Mouse (Mus musculus) adrenal gland, postnatal 36 days (tissue): ENCODE results near the gene Cnksr1. TPM values are rescaled to one million over a fixed set of nuclear protein-coding genes. Genes with fewer than 3 reads are reported as not detected.
A peak's percentile ranks its signal among the peaks of the same experiment; 100 is the strongest.
"Not testable (repeated sequence)": the region's sequence is repeated elsewhere in the genome, so short reads cannot be mapped to it uniquely, and the experiment has no call there.

Experiments
- DNase-seq, 2 experiments: peaks; one replicate each; pipeline ENCODE4 v3.0.0; 2021; ENCODE audit warnings: mixed read lengths in 1 of 2
- long read RNA-seq, 2 experiments: library from polyadenylated mRNA; stranded (forward); transcript quantifications; one replicate each; pipeline ENCODE4 v2.0.0; 2021; ENCODE audit warnings: borderline sequencing depth in 2 of 2
- total RNA-seq, 2 experiments: library from RNA; stranded (reverse); gene quantifications; 2 replicates each; pipeline ENCODE4 v1.2.3; 2021

Cnksr1 gene
- total RNA-seq: under 1 TPM; 0.23 to 0.40 TPM
- long read RNA-seq, experiment 1, partial matches to known transcripts: 0 of 1 reads
- long read RNA-seq, experiment 1, other reads (novel, unspliced or antisense): 0 of 1 reads
- long read RNA-seq, experiment 2, partial matches to known transcripts: 1 of 1 reads
- long read RNA-seq, experiment 2, other reads (novel, unspliced or antisense): 0 of 1 reads

DNA sequence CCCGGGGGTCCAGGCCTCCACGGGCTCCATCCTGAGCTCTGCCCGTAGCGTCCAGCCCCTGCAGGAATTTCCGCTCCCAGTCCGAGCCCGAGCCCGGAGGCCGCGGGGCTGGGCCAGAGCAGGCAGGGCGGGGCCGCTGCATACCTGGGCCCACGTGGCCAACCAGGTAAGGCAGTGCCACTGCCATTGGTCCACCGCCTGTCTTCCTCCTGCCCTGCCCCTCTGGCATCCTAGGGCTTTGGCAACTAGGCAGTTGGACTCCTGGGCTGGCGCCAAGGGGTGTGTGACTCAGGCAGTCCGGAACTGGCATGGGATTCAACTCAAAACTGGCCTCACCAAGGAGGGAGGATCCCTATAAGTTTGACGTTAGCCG lies at the start of gene Cnksr1:
TSS of gene Cnksr1 (minus strand) at position 121 of the 373 bp plus-strand sequence.
- peak; percentile 94 to 95 for DNase-seq

DNA sequence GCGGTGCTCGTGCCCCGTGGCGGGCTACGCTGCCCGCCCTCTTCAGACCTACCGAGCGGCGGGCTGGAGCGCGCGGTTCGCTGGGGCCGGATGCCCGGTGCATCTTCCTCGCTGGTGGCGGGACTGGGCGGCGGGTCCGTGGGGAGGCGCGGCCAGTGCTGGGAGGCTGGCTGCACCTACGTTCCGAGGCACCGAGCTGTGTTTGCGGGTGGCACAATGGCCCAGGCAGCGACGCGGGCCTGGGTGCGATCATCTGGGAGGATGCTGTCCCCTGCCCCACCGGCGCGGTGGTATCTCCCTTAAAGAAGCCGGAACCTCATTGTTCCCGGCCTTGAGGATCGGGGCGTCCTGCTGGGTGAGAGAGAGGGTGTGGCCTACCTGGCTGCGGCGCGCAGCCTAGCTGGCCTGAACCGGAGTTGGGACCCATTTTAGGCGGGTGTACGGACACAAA lies 49.4 kb upstream of the Cnksr1 start, which contains the start of gene Pdik1l:
TSS of gene Pdik1l (minus strand) at position 321 of the 451 bp plus-strand sequence.
- DNase-seq: peak; percentile 80

DNA sequence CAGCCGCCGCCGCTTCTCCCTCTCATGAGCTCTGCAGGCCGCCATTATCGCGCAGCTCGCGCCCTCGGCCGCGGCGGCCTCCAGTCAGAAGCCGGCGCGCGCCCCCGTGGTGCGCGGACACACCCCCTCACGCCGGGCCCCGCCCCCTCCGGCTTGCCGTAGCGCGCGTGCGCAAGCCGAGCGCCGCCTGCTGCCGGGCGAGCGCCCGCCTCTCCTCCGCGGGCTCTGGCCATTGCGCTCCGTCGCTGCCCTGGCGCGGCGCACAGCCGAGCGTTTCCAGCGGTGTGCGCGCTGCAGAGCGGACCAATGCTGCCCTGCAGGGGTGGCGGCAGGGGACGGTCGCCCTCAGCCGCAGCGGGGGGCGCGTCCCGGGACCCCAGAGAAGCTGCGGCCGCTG lies 49.0 kb upstream of the Cnksr1 start:
- DNase-seq: peak; percentile 98

DNA sequence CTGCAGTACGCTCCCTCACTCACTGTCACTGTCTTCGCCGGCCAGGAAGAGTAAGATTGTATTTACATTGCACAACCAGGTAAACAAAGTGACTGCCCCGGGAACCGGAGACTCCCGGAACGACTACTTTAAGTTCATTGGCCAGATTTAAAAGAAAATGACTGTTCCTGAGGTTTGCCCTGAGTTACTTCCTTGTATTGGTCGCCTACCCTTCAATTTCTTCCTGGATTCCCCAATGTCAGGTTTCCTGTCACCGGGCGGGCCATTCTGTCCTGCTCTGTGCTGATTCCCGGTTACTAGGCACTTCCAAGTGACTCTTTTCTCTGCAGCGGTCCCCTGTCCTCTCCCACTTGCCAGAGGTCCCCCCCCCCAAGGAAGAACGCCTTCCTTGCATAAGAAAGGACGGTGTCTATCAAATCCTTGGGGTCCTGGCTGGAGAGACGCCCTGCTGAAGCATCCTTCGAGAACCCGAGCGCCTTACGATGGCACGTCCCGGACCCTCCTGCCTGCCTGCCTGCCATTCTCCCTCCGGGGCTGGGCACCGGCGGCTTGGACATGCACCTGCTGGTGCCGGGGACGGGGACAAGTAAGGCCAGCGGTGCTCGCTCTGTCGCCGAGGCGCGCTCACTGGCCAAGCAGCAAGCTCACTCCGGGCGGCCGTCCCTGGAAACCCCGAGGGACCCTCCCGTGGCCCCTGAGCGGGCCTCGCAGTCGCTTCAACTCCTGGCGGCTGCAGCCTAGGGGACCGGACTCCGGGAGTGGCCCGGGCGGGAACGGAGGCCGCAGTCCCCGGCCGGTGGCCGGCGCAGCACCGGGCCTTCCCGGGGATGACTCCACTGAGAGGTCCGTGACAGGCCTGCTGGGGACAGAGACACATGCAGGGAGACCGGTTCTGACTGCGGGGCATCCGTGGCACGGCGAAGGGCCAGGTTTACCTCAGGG lies 48.3 kb upstream of the Cnksr1 start:
- DNase-seq: peak in 1 of 2 experiments; percentile 51

DNA sequence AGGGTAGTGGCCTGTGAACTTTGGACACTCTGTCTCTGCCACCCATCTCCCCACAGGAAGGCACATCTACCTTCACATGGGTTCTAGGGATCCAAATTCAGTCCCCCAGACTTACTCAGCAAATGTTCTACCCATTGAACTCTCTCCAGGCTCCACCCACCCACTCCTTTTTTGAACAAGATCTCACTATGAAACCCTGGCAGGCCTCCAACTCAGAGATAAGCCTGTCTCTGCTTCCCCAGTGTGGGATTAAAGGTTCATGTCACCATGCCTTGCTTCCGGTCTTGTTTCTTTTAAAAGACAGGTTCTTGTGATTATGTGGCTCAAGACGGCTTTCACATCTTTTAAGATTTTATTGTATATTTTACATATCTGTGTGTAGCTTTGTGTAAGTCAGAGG lies 46.7 kb upstream of the Cnksr1 start:
- DNase-seq: no peak

DNA sequence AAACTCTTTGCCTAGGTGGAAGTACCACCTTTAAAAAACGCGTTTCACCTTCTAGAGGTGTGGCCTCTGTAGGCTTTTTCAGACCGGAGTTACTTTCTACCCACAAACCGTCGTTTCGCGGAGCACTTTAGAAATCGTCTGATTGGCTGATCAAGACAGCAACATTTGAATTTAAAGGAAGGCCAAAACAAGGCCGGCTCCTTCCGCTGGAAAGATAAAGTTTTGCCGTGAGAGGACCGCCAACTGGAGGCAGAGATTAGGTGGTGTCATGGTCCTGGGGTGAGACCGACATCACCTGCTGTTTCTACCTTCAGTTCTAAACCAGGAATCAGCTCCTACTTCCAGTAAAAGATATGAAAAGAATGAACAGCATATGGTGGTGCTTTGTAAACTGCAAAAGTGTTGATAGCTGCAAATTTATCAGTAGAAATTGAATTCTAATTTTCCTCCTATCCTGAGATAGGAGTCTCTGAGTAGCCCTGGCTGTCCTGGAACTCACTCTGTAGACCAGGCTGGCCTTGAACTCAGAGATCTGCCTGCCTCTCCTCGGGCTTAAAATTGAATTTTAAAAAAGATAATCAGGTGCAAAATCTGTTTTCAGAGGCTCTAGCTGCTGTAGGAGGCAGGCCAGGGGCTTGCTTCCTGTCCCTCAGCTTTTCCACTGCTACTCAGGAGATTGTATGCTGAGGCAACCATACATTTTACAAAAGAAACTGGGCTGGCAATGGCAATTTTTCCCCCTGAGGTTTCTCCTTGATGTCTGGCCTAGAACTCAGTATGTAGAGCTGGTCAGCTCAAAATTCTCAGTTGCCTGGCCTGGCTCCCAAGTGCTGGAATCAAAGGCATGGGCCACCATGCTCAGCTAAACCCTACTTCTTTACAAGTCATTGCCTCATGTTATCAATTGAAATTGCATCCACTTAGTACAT lies 35.5 kb upstream of the Cnksr1 start:
- DNase-seq: peak in 1 of 2 experiments; percentile 28

DNA sequence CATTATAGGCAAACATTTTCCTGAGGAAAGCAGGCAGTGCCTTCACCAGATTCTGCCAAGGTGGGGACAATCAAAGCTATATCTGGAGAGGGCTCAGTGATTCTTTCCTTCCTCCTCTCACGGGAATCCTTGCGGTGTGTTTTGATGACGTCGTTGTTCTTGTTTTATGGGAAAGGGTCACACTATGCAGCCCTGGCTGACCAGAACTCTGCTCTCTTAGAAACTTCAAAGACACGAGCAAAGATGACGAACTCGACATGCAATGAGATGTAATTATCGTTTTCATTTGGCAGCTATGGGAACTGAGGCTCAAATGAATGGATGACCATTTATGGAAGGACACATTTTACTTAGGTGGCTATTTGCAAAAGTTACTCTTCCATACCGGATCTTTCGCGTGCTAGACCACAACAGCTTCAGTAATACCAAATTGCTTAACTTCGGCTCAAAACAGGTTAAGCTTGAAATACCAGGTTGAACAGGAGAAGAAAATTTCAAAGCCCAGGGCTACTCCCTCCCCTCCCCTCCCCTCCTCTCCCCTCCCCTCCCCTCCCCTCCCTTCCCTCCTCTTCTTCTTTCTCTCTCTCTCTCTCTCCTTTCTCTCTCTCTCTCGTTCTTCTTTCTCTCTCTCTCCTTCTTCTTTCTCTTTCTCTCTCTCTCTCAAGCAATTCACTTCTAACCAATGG lies 34.7 kb upstream of the Cnksr1 start:
- no peak for DNase-seq

DNA sequence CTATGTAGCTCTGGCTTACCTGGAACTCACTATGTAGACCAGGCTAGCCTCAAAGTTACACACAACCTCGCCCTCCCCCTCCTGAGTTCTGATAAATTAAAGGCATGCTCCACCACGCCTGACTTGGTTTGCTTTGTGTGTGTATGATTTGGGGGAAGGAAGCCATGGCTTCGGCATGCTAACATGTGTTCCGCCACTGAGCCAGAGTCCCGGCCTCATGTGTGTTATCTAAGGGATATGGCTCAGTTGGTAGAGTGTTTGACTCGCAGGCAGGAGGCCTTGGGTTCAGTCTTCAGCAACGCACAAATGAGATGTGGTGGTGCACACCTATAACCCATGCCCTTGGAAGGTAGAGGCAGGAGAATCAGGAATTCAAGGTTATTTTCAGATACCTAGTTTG lies 33.8 kb upstream of the Cnksr1 start:
- no peak for DNase-seq

DNA sequence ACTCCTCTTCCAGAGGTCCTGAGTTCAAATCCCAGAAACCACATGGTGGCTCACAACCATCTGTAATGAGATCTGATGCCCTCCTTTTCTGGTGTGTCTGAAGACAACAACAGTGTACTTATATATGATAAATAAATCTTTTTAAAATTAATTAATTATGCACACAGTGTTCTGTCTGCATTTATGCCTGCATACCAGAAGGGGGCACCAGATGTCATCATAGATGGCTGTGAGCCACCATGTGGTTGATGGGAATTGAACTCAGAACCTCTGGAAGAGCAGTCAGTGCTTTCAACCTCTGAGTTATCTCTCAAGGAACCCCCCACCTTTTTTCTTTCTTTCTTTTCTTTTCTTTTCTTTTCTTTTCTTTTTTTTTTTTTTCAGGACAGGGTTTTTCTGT lies 31.4 kb upstream of the Cnksr1 start:
- not testable (repeated sequence) for DNase-seq

DNA sequence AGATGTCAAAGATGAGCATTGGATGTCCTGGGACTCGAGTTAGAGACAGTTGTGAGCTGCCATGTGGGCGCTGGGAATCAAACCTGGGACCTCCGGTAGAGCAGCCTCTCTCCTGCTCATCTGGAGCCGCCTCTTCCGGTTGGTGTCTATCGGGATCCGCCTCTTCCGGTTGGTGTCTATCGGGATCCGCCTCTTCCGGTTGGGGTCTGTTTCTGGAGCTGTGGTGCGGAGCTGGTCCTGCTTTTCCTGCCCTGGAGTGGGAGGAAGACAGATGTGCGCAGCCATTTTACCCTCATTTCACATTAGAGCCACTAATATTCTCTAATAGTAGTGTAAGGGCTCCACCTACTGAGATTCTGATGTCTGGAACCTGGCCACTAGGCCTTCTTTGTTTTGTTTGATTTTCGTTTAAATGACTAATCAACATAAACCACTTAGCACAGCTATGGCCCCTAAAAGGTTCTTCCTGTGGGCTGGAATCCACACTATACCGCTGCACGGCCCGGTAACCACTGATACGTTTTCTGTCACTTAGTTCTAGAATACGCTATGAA lies 30.0 kb upstream of the Cnksr1 start:
- DNase-seq: no peak

DNA sequence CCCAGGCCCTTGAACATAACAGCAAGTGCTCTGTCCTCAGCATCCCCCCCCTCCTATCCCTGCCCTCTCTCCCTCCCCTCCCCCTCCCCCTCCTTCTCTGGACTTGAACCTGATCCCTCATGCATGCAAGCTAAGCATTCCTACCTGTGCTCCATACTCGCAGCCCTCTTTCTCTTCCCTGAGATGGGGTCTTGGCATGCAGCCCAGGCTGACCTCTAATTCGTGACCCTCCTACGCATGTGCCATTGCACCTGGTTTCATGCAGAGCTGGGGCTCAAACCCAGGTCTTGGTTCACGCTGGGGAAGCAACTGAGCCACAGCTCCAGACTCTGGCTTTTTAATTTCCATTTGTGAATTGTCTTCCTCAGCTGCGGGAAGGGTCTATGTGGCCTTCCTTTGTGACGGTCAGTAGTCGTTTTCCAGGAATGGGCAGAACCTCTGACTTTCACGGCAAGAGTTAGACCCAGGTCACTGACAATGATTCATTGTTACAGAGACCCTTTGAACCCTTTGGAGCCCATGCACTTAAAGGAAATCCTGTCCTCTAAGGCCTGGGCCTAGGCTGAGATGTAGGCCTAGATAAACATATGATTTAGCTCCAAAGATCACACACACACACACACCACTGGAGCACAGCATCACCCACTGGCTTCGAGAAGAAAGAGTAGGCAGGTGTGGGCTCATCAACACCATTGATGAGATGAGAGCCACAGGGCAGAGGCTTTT lies 27.8 kb upstream of the Cnksr1 start:
- no peak for DNase-seq

DNA sequence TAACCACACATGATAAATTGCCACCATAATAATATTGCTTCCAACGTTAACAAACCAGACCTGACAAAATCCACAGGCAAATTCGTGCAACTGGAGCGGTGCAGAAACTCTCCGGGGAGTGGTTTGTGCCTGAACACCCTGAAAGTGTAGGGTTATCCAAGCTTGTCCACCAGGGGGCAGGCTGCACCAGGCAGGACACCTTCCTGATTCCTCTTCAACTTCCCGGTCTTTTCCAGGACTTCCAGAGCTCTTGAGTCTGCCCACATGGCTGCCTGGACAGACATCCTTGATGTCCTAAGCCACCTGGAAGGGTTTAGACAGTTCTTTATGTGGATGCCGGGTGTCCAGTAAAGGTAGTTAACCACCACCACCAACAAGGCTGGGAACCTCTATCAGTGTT lies 25.0 kb upstream of the Cnksr1 start:
- DNase-seq: peak; percentile 74 to 88

DNA sequence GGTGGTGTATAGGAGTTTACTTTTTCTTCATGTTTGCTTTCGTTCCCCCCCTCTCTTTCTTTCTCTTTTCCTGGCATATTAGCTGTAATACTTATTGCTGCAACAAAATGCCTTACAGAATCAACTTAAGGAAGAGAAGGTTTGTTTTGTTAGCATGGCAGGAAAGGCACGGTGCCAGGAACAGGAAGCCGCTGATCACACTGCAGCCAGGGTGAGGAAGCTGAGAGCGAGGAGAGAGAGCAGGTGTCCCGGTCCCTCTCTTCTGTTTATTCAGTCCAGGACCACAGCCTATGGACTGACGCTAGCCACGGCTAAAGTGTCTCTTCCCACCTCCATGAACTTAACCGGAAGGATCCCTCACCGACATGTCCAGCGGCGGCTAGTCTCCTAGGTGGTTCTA lies 20.2 kb upstream of the Cnksr1 start:
- no peak for DNase-seq

DNA sequence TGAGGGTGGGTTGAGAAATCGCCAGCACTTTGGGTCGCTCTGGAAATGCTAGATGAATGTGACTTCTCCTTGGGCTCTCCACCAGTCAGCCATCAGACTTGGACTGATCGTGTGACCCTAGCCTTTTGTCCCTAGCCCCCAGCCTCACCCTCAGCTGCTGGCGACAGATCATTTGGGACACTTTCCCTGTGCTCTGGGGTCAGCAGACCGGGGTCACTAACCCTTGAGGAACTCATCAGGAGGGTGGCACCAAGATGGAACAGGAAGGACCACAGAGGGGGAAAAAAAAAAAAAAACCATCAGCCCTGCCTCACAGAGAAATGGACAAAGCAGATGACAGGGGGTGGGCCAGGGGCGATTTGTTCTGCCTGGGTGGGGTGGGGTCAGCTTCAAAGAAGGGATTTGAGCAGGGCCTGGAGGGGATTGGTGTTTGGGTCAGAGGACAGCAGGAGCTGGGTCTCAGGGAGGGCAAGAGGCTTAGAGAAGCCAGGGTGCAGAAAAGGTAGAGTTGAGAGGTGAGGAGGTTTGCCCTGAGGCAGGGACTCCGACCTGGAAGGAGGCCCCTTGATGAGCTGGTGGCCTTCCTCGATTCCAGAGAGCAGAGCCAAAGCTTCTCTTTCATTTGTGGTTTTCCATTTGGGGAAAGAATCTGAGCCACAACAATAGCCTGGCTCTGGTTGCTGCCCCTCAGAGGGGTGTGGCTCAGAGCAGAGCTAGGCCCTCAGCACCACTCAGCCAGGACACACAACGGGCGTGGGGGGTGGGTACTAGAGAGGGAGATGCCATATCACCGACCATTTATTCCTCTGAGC lies 19.2 kb upstream of the Cnksr1 start:
- no peak for DNase-seq

DNA sequence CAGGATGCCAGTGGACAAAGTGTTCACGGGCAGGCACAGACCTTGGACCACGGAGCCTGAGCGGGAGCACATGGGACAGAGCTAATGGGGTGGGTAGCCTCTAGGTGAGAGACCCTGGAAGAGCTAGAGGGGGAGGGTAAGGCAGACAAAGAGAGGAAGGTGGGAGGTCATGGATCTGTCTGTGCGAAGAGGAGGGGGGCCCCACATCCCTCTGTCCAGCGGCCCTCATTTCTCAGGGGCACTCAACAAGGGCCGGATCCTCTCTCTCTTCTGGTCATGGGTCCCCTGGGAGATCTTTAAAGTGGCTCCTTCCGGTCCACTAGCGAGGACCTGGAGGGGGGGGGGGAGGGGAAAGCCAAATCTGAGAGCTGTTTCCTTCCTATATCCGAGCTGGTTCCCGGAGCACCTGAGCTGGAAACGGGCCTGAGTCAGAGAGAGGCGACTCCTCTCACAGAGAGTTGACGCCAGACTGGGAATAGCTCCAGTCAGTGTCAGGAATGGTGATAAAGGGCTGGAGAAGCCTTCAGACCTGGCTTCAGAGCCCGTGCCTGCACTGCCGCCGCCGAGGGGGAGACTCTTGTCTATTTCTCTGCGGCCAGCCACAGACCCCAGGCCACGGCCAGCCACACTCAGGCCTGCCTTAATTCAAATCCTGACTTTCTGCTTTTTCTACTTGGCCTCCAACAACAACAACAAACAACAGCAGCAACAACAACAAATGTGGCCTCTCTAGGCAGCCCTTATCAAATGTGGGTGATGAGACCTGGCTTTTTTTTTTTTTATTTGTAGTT lies 18.4 kb upstream of the Cnksr1 start:
- DNase-seq: peak; percentile 41 to 53

DNA sequence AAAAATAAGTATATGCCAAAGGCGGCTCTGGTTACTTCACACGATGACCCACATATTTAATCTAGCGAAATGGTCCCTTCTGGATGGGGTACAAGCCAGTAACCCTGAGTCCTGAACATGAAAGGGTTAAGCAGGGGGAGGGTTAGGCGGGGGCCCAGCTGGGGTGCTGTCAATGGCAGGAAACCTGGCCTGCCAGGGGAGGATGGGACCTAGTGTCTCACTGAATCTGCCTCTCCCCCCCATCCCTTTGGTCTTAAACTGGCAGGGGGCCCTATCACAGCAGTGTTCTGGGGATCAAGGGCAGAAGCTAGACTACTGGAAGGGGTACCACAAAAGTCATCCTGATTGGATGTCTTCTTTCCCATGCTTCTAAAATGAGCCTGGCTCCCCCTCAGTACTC lies 17.7 kb upstream of the Cnksr1 start:
- DNase-seq: peak; percentile 25 to 56

DNA sequence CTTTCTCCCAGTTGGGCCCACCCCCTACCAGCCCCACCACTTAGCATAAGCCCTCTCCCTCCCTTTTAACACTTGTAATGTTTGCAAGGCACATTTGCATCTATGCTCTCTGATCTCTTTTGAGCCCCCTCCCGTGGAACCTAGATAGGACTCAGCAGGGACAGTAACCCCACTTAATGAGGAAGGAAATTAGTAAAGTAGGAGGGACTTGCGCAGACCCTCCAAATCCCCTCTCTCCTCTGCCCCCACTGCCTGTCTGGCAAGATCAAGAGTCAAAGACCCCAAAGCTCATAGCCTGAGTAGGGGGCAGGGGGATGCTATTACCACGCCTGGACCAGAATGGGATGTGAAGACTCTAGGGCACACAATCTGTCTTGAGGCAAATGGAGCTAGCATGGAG lies 16.6 kb upstream of the Cnksr1 start:
- no peak for DNase-seq

DNA sequence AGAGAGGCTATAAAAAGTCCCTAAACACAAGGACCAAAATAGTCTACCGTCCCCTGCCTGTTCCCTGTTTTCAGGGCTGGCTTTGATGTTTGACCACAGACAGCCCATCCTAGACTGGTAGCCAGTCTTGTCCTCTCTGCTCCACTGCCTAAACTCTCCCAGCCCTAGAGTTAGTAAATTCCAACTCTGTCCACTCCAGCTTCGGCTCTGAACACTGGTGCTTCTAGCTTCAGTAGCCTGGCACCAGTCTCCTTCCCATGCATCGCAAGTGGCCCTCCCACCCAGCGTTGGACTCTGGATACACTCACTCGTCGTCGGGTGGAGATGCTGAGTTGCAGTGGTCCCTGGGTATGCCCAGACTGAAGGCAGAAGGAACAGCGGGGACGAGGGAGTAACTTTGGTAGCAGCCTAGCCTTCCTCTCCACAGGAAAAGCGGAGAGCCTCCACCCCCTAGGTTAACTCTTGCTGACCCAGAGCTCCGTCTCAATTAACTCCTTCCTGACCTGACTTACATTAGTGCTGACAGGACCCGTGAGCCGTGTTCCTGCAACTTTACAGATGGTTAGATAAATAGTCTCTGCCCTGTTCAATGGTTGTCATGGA lies 15.6 kb upstream of the Cnksr1 start, which contains the start of gene Grrp1:
TSS of gene Grrp1 (minus strand) at position 385 of the 603 bp plus-strand sequence.
- peak; percentile 23 to 37 for DNase-seq
